Mouse (Mus musculus): ENCODE results near the gene Trappc6a. TPM values are rescaled to one million over a fixed set of nuclear protein-coding genes. Genes with fewer than 3 reads are reported as not detected.

The Trappc6a gene
- polyA plus RNA-seq, 1 experiment from 2014 or later: 61.8 TPM

DNA sequence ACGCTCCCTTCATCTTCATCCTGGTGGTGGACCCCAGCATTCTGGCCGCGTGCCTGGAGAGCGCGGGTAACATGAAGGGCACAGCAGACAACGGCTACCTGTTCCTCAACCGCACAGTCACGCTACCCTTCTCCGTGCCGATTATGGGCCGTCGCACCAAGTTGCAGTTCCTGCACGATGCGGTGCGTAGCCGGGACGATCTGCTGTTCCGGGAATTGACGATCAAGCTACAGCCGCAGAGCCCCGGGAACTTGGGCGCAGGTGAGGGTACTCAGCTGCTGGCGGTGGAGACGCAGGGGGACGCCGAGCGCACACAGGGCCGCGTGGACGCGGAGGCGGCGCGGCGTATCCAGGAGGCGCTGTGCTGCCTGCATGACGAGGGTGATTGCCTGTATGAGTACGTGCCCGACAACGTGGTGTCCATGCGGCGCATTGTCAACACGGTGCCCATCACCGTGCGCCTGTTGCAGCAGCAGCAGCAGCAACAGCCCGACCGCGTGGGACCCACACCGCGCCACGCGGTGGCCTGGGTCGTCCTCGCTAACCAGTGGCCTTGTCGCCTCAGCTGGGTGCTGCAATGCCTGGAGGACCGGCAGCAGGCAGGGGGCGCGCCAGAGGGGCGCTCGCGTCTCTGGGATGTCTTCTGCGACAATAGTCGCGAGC, 15.7 kb downstream of the Trappc6a start:
- H3K9me3 ChIP-seq (ENCODE audit: control insufficient read depth, low read length): no peaks in the 10 kb centered on the region
- H3K36me3 ChIP-seq (ENCODE audit: control insufficient read depth, insufficient read depth, low read length): peaks cover 6% of the 10 kb centered on the region; the same call in 1 of the 2 replicates
- H3K4me1 ChIP-seq (ENCODE audit: control insufficient read depth, insufficient read depth, low read length): peaks cover 8% of the 10 kb centered on the region; the same call in 1 of the 2 replicates
- WGBS: under 1% methylated on average over 44 of the region's 64 CpGs
- H3K4me3 ChIP-seq (ENCODE audit: low read depth, low read length): peak overlapping the region; percentile 45
- peak overlapping the region; percentile 86 for H3K4me2 ChIP-seq (ENCODE audit: low read depth, low read length)
- peaks cover 69% of the 10 kb centered on the region for H3K27me3 ChIP-seq (replicated peaks; ENCODE audit: control insufficient read depth, insufficient read depth, low read length)
- ATAC-seq (ENCODE audit: low read depth): peak; percentile 76
- DNase-seq (ENCODE audit: low spot score): peak; percentile 63
- H3K9ac ChIP-seq (ENCODE audit: low read depth, low read length): peak overlapping the region; percentile 54
- no peak overlapping the region for H3K27ac ChIP-seq (replicated peaks; ENCODE audit: low read depth, low read length)

DNA sequence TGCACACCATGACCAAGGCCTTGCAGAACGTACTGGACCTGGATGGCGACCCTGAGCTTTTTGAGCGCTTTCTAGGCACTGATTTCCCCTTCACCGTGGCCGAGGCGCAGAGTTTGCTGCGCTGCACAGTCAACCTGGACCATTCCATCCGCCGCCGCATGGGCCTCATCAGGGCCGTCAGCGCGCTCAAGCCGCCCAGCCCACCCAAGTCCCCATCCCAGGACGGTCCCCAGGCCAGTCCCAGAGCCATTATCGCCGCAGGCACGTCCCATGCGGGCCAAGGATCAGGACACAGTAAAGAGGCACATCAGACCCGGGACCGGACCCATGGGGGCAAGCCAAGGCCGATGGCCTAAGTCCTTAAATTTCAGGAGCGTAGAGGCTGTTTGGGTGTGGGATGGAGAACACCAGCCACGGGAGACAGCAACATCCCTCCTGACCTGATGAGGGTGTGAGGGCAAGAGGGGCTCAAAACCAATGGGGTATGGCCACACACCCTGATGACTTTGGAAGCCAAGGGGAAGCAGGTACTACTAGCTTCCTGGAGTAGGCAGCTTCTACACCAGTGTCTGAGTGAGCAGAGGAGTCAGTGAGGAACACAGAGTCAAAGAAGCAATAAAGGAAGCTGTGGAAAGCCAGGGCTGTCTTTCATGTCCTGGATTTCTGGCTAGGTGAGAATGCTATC, 16.4 kb downstream of the Trappc6a start:
- H3K4me3 ChIP-seq (ENCODE audit: low read depth, low read length): peak overlapping the region; percentile 45
- H3K27me3 ChIP-seq (replicated peaks; ENCODE audit: control insufficient read depth, insufficient read depth, low read length): peaks cover 62% of the 10 kb centered on the region
- peak; percentile 16; the same call in 1 of the 2 replicates for ATAC-seq (ENCODE audit: low read depth)
- H3K9ac ChIP-seq (ENCODE audit: low read depth, low read length): peak overlapping the region; percentile 54
- H3K27ac ChIP-seq (replicated peaks; ENCODE audit: low read depth, low read length): no peak overlapping the region
- H3K4me1 ChIP-seq (ENCODE audit: control insufficient read depth, insufficient read depth, low read length): peaks cover 8% of the 10 kb centered on the region; the same call in 1 of the 2 replicates
- DNase-seq (ENCODE audit: low spot score): no peak
- peaks cover 12% of the 10 kb centered on the region for H3K36me3 ChIP-seq (ENCODE audit: control insufficient read depth, insufficient read depth, low read length)
- no peaks in the 10 kb centered on the region for H3K9me3 ChIP-seq (ENCODE audit: control insufficient read depth, low read length)
- H3K4me2 ChIP-seq (ENCODE audit: low read depth, low read length): peak overlapping the region; percentile 86
- WGBS: 14% methylated on average over 23 of the region's 24 CpGs

DNA sequence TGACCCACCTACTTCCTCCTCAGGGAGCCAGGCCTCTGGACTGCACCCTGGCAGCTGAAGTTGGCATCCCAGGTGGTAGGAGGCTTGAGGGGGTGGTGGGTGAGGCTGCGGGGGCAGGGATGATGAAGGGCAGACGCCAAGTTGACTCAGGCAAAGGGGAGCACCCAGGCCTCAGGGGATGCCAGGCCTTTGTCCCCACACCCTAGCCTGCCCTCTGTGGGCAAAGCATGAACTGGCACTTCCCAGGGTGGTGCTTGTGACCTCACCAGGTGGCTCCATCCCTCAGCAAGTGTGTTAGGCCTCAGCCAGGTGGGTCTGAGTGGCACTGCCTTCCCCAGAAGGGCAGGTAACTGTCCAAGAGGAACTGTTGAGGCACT, 16.9 kb downstream of the Trappc6a start:
- Histone ChIP-seq H3K4me1 (ENCODE audit: control insufficient read depth, insufficient read depth, low read length) (peaks cover 8% of the 10 kb centered on the region; the same call in 1 of the 2 replicates), H3K27ac (replicated peaks; ENCODE audit: low read depth, low read length) (no peak overlapping the region), H3K4me3 (ENCODE audit: low read depth, low read length) (no peak overlapping the region), H3K4me2 (ENCODE audit: low read depth, low read length) (no peak overlapping the region), H3K9me3 (ENCODE audit: control insufficient read depth, low read length) (no peaks in the 10 kb centered on the region), H3K9ac (ENCODE audit: low read depth, low read length) (no peak overlapping the region), H3K27me3 (replicated peaks; ENCODE audit: control insufficient read depth, insufficient read depth, low read length) (peaks cover 56% of the 10 kb centered on the region), H3K36me3 (ENCODE audit: control insufficient read depth, insufficient read depth, low read length) (peaks cover 18% of the 10 kb centered on the region)
- no peak for ATAC-seq (ENCODE audit: low read depth)
- no peak for DNase-seq (ENCODE audit: low spot score)
- 63% methylated on average over 2 of the region's 2 CpGs for WGBS

DNA sequence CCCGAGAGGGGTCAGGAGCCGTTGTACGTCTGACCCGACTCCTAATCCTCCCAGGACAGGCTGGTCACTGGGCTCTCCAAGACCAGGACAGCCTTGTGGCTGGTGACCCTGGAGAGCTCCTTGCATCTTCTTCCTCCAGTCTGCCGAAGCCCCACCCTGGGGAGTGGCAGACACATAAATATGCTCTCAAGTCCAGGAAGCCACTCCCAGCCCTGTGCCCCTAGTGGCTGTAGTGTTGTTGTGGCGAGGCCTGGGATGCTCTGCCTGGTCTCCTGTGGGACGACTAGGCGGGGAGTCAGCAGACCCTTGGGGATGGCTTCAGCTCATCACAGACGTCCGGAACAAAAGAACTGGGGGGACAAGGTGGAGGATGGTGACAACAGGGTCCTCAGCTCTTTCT, 22.9 kb downstream of the Trappc6a start:
- H3K9me3 ChIP-seq (ENCODE audit: control insufficient read depth, low read length): no peaks in the 10 kb centered on the region
- no peak overlapping the region for H3K4me2 ChIP-seq (ENCODE audit: low read depth, low read length)
- no peaks in the 10 kb centered on the region for H3K4me1 ChIP-seq (ENCODE audit: control insufficient read depth, insufficient read depth, low read length)
- no peak overlapping the region for H3K9ac ChIP-seq (ENCODE audit: low read depth, low read length)
- peak; percentile 31; the same call in 1 of the 2 replicates for ATAC-seq (ENCODE audit: low read depth)
- no peak overlapping the region for H3K27ac ChIP-seq (replicated peaks; ENCODE audit: low read depth, low read length)
- no peak for DNase-seq (ENCODE audit: low spot score)
- no peak overlapping the region for H3K4me3 ChIP-seq (ENCODE audit: low read depth, low read length)
- WGBS: 71% methylated on average over 10 of the region's 10 CpGs
- no peaks in the 10 kb centered on the region for H3K27me3 ChIP-seq (replicated peaks; ENCODE audit: control insufficient read depth, insufficient read depth, low read length)
- peaks cover 68% of the 10 kb centered on the region for H3K36me3 ChIP-seq (ENCODE audit: control insufficient read depth, insufficient read depth, low read length)

DNA sequence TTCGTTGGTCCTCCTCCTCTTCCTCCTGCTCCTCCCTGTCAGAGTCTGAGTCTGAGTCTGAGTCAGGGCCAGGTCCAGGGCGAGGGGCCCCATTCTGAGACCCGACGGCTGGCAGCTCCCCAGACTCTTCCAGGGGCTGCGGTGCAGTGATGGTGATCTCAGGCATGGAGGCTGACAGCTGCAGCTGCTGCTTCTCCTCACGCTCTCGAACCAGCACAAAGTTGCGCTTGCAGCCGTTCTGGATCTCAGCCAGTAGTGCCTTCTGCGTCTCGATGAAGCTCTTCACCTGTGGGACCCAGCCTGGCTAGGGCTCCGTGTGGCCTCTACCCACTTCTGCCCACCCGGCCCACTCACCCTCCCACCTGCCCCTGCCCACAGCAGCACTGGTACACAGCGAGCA, 24.0 kb downstream of the Trappc6a start:
- no peak overlapping the region for H3K4me3 ChIP-seq (ENCODE audit: low read depth, low read length)
- WGBS: 84% methylated on average over 14 of the region's 14 CpGs
- H3K36me3 ChIP-seq (ENCODE audit: control insufficient read depth, insufficient read depth, low read length): peaks cover 68% of the 10 kb centered on the region
- H3K9ac ChIP-seq (ENCODE audit: low read depth, low read length): no peak overlapping the region
- 0 out of 2 replicates have a peak overlapping the region, but pooled peaks have one; percentile 10 for H3K27ac ChIP-seq (replicated peaks; ENCODE audit: low read depth, low read length)
- DNase-seq (ENCODE audit: low spot score): peak; percentile 68
- no peaks in the 10 kb centered on the region for H3K9me3 ChIP-seq (ENCODE audit: control insufficient read depth, low read length)
- no peak overlapping the region for H3K4me2 ChIP-seq (ENCODE audit: low read depth, low read length)
- ATAC-seq (ENCODE audit: low read depth): 0 out of 2 replicates have a peak, but pooled peaks have one; percentile 24
- no peaks in the 10 kb centered on the region for H3K4me1 ChIP-seq (ENCODE audit: control insufficient read depth, insufficient read depth, low read length)
- H3K27me3 ChIP-seq (replicated peaks; ENCODE audit: control insufficient read depth, insufficient read depth, low read length): no peaks in the 10 kb centered on the region

DNA sequence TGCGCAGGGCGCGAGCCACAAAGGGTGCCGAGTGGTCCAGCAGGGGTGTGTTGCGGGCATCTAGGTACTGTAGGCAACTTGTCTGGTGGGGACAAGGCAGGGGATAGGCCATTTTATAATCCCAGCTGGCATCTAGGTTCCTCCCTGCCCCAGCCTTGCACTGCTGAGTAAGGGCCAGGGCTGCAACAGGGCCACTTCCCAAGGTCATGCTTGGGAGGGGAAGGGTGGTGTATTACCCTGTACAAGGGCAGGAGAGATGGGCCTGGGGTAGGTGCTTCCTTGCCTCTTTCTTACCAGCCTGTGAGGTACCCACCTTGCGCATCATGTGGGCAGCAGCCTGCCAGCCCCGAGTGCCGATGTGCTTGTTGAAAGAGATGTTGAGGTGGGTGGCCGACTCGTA, 26.5 kb downstream of the Trappc6a start:
- ATAC-seq (ENCODE audit: low read depth) (no peak), DNase-seq (ENCODE audit: low spot score) (no peak)
- no peaks in the 10 kb centered on the region for H3K27me3 ChIP-seq (replicated peaks; ENCODE audit: control insufficient read depth, insufficient read depth, low read length)
- no peak overlapping the region for H3K27ac ChIP-seq (replicated peaks; ENCODE audit: low read depth, low read length)
- H3K9me3 ChIP-seq (ENCODE audit: control insufficient read depth, low read length): no peaks in the 10 kb centered on the region
- H3K4me3 ChIP-seq (ENCODE audit: low read depth, low read length): no peak overlapping the region
- H3K4me2 ChIP-seq (ENCODE audit: low read depth, low read length): no peak overlapping the region
- H3K36me3 ChIP-seq (ENCODE audit: control insufficient read depth, insufficient read depth, low read length): peaks cover 60% of the 10 kb centered on the region
- 88% methylated on average over 10 of the region's 10 CpGs for WGBS
- H3K4me1 ChIP-seq (ENCODE audit: control insufficient read depth, insufficient read depth, low read length): no peaks in the 10 kb centered on the region
- no peak overlapping the region for H3K9ac ChIP-seq (ENCODE audit: low read depth, low read length)

DNA sequence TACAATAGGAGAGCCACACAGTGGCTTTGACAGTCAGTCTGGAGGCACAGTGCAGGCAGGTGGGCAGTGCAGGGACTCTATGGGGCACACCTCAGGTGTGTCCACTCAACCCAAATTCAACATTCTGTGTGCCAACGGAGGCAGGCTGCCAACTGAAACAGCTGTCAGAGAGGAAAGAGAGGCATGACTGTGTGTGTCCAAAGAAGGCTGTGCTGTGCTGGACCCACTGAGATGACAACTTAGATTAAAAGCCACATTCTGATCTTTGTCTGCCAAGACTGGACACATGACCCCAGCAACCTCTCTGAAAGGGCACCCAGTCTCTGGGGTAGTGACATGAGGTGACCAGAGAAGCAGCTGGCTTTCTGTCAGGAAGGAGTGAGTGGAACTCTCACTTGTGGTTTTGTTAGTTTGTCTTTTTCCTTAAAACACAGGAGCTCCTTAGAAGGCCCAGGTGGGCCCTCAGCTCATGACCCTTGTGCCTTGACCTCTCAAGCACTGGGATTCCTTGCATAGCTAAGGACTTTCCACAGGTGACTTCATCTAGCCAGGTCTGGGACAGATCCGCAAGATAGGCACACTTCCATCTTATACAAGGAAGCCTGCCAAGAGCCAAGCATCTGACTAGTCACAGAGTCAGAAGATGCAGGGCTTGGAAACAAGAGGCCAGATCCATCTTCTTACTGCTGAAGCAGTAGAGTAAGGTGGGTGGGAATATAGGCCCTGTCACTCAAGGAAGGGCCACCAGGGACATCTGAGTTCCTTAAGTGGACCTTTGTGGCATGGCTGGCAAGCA, 32.8 kb downstream of the Trappc6a start:
- no peak for DNase-seq (ENCODE audit: low spot score)
- Histone ChIP-seq H3K9me3 (ENCODE audit: control insufficient read depth, low read length) (no peaks in the 10 kb centered on the region), H3K4me1 (ENCODE audit: control insufficient read depth, insufficient read depth, low read length) (peaks cover 11% of the 10 kb centered on the region; the same call in 1 of the 2 replicates), H3K4me2 (ENCODE audit: low read depth, low read length) (no peak overlapping the region), H3K27ac (replicated peaks; ENCODE audit: low read depth, low read length) (no peak overlapping the region), H3K36me3 (ENCODE audit: control insufficient read depth, insufficient read depth, low read length) (0 out of 2 replicates have a peak, but pooled peaks cover 5% of the 10 kb centered on the region), H3K27me3 (replicated peaks; ENCODE audit: control insufficient read depth, insufficient read depth, low read length) (no peaks in the 10 kb centered on the region), H3K4me3 (ENCODE audit: low read depth, low read length) (no peak overlapping the region), H3K9ac (ENCODE audit: low read depth, low read length) (no peak overlapping the region)
- WGBS: 75% methylated on average over 2 of the region's 2 CpGs
- no peak for ATAC-seq (ENCODE audit: low read depth)

DNA sequence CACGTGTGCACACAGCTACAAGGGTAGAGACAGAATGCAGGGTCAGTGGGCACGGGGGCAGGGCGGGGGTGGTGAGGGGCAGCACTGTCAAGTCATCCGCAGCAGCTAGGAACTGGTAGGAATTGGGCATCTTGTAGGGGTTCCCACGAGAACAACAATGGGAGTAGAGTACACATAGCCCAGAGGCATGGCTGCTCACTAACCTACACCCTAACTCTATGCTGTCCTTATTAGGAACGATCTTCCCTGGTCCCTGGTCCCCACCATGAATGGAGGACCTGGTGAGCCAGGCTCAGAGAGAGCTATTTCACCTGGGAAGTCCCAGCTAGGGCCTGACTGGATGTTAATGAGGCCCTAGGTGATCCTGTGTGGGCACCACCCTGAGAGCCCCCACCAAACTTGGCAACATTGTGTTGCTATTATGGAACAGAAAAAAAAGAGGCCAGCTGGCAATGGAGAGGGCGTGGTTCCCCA, 33.5 kb downstream of the Trappc6a start:
- H3K27me3 ChIP-seq (replicated peaks; ENCODE audit: control insufficient read depth, insufficient read depth, low read length): no peaks in the 10 kb centered on the region
- H3K9ac ChIP-seq (ENCODE audit: low read depth, low read length): no peak overlapping the region
- no peak overlapping the region for H3K4me2 ChIP-seq (ENCODE audit: low read depth, low read length)
- 77% methylated on average over 7 of the region's 7 CpGs for WGBS
- H3K36me3 ChIP-seq (ENCODE audit: control insufficient read depth, insufficient read depth, low read length): 0 out of 2 replicates have a peak, but pooled peaks cover 5% of the 10 kb centered on the region
- ATAC-seq (ENCODE audit: low read depth): no peak
- H3K27ac ChIP-seq (replicated peaks; ENCODE audit: low read depth, low read length): no peak overlapping the region
- H3K9me3 ChIP-seq (ENCODE audit: control insufficient read depth, low read length): no peaks in the 10 kb centered on the region
- DNase-seq (ENCODE audit: low spot score): no peak
- peaks cover 11% of the 10 kb centered on the region; the same call in 1 of the 2 replicates for H3K4me1 ChIP-seq (ENCODE audit: control insufficient read depth, insufficient read depth, low read length)
- H3K4me3 ChIP-seq (ENCODE audit: low read depth, low read length): no peak overlapping the region
